Mouse (Mus musculus) heart, embryonic 11.5 days (tissue): ENCODE results near the gene Xpnpep1. TPM values are rescaled to one million over a fixed set of nuclear protein-coding genes. Genes with fewer than 3 reads are reported as not detected.
A peak's percentile ranks its signal among the peaks of the same experiment; 100 is the strongest.

Experiments used
- ATAC-seq: fragments of 200-750 bp; cut with Nextera tagmentation; replicated peaks from 2 replicates; pipeline ENCODE4 v1.8.0; 2017; ENCODE audit warnings: moderate library complexity; ENCODE audit not compliant: insufficient number of reproducible peaks, low FRiP score, low TSS enrichment
- H3K27ac ChIP-seq: fragments of 300-500 bp; sonication (generic); 2 replicates; pipeline ENCODE4 v1.5.1; 2014; ENCODE audit warnings: mild to moderate bottlenecking, low read depth, low read length
- H3K27me3 ChIP-seq: fragments of 300-500 bp; sonication (generic); 2 replicates; pipeline ENCODE4 v1.6.1; 2014; ENCODE audit warnings: mild to moderate bottlenecking, low read length, mixed read lengths; ENCODE audit not compliant: control insufficient read depth, insufficient read depth
- H3K36me3 ChIP-seq: fragments of 300-500 bp; sonication (generic); 2 replicates; pipeline ENCODE4 v1.6.1; 2014; ENCODE audit warnings: mild to moderate bottlenecking, low read length, moderate library complexity, mixed read lengths; ENCODE audit not compliant: control insufficient read depth, insufficient read depth
- H3K4me1 ChIP-seq: fragments of 300-500 bp; sonication (generic); 2 replicates; pipeline ENCODE4 v1.6.1; 2014; ENCODE audit warnings: low read length; ENCODE audit not compliant: control insufficient read depth, insufficient read depth
- H3K4me2 ChIP-seq: fragments of 300-500 bp; sonication (generic); 2 replicates; pipeline ENCODE4 v1.6.1; 2014; ENCODE audit warnings: mild to moderate bottlenecking, moderate library complexity
- H3K4me3 ChIP-seq: fragments of 300-500 bp; sonication (generic); 2 replicates; pipeline ENCODE4 v1.5.1; 2014; ENCODE audit warnings: low read depth, low read length
- H3K9ac ChIP-seq: fragments of 300-500 bp; sonication (generic); 2 replicates; pipeline ENCODE4 v1.6.1; 2014; ENCODE audit warnings: mild to moderate bottlenecking, low read depth, low read length, moderate library complexity
- H3K9me3 ChIP-seq: fragments of 300-500 bp; sonication (generic); replicated peaks from 2 replicates; pipeline ENCODE4 v1.6.1; 2016; ENCODE audit warnings: low read length; ENCODE audit not compliant: control insufficient read depth
- WGBS: fragments of 180-500 bp; shearing (Covaris S2); extraction: QIAGEN DNeasy Blood & Tissue Kit; methylation state at CpG from one replicate; pipeline ENCODE4 v1.1.7; 2014; ENCODE audit not compliant: insufficient replicate concordance; 5-methylcytosine and 5-hydroxymethylcytosine counted together
- polyA plus RNA-seq: library from polyadenylated mRNA; unstranded; fragments of >200 nt; fragmentation: Nextera tagmentation; extraction: Ambion mirVana; gene quantifications from 2 replicates; pipeline ENCODE4 v1.2.1, GENCODE M21; 2014

Gene Xpnpep1
- polyA plus RNA-seq, 1 experiment from 2014 or later, result 180 TPM

DNA sequence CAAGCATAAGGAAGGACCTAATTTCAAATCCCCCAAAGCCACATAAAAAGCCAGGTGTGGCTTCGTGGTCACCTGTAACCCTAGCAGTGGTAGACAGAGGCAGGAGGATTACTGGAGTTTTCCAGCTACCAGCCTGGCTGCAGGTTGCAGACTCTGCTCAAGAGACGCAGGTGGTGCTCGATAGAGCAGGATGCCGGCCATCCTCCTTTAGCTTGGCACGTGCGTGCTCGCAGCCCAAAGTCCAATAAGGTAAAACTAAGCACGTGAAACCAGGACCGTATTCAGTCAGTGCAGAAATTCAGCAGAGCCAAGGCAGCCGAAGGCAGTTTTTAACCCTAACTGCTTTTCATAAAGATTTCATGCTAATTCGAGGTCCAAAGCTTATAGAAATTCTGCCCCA lies 40.0 kb upstream of the Xpnpep1 start:
- no peak overlapping the region for H3K9ac ChIP-seq
- no peak overlapping the region for H3K27ac ChIP-seq
- H3K36me3 ChIP-seq, result no peaks in the 10 kb centered on the region
- no peaks in the 10 kb centered on the region for H3K27me3 ChIP-seq
- H3K4me2 ChIP-seq, result no peak overlapping the region
- H3K9me3 ChIP-seq, result peaks cover 5% of the 10 kb centered on the region; the same call in 1 of the 2 replicates
- peaks cover 12% of the 10 kb centered on the region; the same call in 1 of the 2 replicates for H3K4me1 ChIP-seq
- no peak overlapping the region for H3K4me3 ChIP-seq
- 82% methylated on average over 11 of the region's 11 CpGs for WGBS
- no peak for ATAC-seq

DNA sequence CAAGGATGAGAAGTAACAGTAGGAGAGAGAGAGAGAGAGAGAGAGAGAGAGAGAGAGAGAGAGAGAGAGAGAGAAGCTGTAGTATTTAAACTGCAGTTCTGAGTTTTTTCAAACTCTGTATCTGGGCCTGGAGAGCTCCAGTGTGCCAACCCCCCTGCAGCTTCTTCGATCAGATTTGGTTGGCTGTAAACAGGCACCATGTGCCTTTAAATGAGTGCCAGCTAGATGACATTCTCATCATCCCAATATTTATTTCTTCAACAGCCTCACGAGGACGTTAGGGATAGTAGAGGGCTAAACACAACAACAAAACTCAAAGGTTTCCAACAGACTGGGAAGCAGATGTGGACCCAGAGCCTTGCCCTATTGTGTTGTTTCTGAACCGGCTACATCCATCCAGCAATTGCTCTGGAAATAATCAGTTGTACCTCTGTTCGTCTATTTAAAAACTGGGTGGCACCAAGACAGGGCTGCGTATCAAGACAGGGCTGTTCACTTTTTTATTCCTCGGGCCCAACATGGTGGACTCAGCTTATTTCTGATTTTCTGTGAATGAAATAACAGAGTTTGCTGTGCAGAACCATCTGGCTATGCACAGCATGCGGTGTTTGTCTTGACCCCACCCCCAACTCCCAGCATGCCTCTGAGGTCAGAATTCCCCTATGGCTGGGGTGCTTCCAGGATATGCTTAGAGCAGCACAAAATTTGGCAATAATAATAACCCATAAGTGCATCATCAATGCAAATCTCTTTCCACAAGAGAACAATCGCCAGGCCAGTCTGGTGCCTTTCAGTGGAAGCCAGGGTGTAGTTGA lies 38.5 kb upstream of the Xpnpep1 start:
- ATAC-seq, result no peak
- peaks cover 12% of the 10 kb centered on the region; the same call in 1 of the 2 replicates for H3K4me1 ChIP-seq
- H3K9ac ChIP-seq, result no peak overlapping the region
- no peaks in the 10 kb centered on the region for H3K27me3 ChIP-seq
- H3K27ac ChIP-seq, result no peak overlapping the region
- H3K4me3 ChIP-seq, result no peak overlapping the region
- H3K36me3 ChIP-seq, result no peaks in the 10 kb centered on the region
- 70% methylated on average over 9 of the region's 9 CpGs for WGBS
- H3K9me3 ChIP-seq, result peaks cover under 1% of the 10 kb centered on the region; the same call in 1 of the 2 replicates
- H3K4me2 ChIP-seq, result no peak overlapping the region

DNA sequence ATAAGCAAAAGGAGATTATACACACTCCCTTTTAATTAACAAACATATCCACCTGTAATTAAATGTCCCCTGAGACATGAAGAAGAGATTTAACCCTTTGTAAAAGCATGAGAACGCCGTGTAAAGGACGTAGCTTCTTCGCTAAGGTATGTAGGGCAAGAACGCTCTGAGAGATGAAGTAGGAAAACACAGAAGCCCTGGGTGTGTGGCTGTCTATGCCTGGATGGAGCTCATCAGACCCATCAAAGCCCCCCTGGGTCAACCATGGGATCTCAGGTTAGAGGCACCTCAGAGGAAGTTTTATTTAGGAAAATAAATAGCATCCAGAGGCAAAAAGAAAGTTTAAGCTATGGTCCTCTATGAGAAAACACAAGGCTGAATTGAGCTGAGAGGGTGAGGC lies 37.3 kb upstream of the Xpnpep1 start:
- Histone ChIP-seq H3K27ac (no peak overlapping the region), H3K36me3 (no peaks in the 10 kb centered on the region), H3K4me1 (peaks cover 10% of the 10 kb centered on the region), H3K9ac (no peak overlapping the region), H3K27me3 (no peaks in the 10 kb centered on the region), H3K9me3 (no peaks in the 10 kb centered on the region), H3K4me3 (no peak overlapping the region), H3K4me2 (no peak overlapping the region)
- WGBS, result 92% methylated on average over 5 of the region's 5 CpGs
- ATAC-seq, result no peak

DNA sequence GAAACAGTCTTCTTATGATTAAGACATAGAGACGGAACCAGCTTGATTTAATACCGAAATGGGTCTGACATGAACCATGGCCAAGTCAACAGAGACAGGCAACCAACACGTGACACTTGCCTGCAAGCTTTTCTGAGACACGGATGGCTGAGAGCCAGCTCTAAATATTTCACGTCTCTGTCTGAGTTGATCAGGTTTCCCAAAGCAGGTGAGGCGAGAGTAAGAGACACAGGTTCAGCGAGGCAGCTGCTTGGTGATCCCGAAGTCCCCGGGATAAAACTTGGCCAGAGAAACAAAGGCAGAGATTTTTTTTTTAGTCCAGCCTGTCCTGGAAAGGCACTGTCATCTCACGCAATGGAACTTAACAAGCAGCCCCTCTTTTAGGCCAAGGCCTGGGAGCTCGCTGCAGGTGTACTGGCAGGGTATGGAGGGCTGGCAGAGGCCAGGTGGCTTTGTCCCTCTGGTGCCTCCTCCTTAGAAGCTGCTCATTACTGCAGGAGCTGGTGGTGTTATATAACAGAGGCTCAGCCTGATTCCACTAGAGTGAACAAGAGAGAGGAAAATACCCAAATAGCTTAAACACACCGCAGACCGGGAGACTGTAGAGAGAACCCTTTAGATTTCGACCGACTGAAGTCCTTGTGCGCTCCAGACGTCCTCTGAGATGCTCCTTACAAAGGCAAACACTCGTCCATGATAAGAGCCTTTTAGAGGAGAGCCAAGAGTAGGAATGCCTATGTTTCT lies 36.4 kb upstream of the Xpnpep1 start:
- no peaks in the 10 kb centered on the region for H3K9me3 ChIP-seq
- no peak overlapping the region for H3K27ac ChIP-seq
- no peaks in the 10 kb centered on the region for H3K27me3 ChIP-seq
- no peak overlapping the region for H3K9ac ChIP-seq
- H3K36me3 ChIP-seq, result no peaks in the 10 kb centered on the region
- no peak overlapping the region for H3K4me2 ChIP-seq
- H3K4me3 ChIP-seq, result no peak overlapping the region
- 65% methylated on average over 18 of the region's 18 CpGs for WGBS
- H3K4me1 ChIP-seq, result peaks cover 16% of the 10 kb centered on the region
- no peak for ATAC-seq

DNA sequence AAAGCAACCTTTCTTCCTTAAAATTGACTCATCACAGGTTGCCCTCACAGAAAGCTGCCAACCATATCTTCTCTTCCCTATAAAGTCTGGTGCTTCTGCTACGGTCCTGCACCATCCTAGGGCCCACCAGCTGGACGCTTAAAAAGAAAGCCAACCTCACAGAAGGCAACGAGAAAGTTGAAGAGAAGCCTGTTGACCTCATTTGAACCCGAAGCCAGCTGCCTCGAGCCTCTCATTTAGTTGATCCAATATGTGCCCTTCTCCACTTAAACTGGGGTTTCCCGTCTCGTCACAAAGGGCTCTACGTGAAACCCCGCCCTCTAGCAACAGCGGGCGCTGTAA lies 35.9 kb upstream of the Xpnpep1 start:
- Histone ChIP-seq H3K4me2 (no peak overlapping the region), H3K9me3 (no peaks in the 10 kb centered on the region), H3K9ac (no peak overlapping the region), H3K4me3 (no peak overlapping the region), H3K27me3 (no peaks in the 10 kb centered on the region), H3K27ac (no peak overlapping the region), H3K4me1 (peaks cover 21% of the 10 kb centered on the region), H3K36me3 (no peaks in the 10 kb centered on the region)
- 84% methylated on average over 11 of the region's 11 CpGs for WGBS
- no peak for ATAC-seq

DNA sequence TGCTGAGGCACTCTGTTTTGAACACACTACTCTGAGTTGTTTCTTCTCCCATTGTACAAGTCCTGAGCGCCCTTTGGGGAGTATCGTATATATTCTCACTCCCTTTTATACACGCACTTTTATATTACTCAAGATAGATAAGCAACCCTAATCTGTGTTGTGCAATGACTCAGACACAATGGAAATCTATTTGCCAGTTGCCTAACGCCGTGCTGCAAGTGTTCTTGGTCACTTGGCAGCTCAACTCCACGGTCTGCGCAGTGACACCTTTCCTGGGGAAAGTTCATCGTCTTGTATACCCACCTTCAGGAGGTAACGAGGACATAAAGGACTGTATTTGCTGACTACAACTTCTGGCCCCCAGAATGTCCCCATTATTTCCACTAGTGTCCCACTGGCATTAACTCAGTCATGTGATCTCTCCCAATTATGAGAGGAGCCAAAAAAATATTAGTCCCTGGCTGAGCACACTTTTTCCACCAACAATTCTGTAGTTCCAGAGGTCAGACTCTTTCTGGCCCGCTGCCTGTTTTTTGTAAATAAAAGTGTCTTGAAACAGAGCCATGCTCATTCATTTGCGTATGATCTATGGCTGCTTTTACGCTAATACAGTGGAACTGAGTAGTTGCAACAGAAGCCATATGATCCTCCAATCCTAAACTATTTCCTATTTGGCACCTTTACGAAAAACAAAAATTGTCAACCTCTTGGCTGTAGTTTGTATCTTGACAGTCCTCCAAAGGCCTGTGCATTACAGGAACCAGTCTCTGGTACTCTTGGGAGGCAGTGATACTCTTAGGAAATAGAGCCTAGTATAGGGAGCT lies 35.1 kb upstream of the Xpnpep1 start:
- peaks cover 27% of the 10 kb centered on the region for H3K4me1 ChIP-seq
- 87% methylated on average over 13 of the region's 13 CpGs for WGBS

DNA sequence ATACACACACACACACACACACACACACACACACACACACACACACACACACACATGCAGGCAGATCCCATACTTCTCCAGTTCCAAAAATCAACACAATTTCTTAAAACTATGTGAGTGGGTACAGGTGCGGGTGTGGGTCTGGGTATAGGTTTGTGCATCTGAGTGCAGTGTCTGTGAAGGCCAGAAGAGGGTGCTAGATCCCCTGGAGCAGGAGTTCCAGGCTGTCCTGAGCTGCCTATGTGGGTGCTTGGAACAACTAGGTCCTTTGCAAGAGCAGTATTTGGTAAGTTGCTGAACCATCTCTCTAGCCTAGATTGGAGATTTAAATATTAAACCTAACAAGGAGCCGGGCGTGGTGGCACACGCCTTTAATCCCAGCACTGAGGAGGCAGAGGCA lies 33.5 kb upstream of the Xpnpep1 start:
- ATAC-seq, result no peak
- WGBS, result 88% methylated on average over 4 of the region's 4 CpGs
- no peaks in the 10 kb centered on the region for H3K9me3 ChIP-seq
- no peaks in the 10 kb centered on the region for H3K36me3 ChIP-seq
- H3K9ac ChIP-seq, result no peak overlapping the region
- no peak overlapping the region for H3K4me3 ChIP-seq
- H3K27ac ChIP-seq, result no peak overlapping the region
- no peak overlapping the region for H3K4me2 ChIP-seq
- H3K27me3 ChIP-seq, result no peaks in the 10 kb centered on the region
- H3K4me1 ChIP-seq, result peaks cover 27% of the 10 kb centered on the region

More for the DNA sequence above, 35.1 kb upstream of the Xpnpep1 start:
- no peaks in the 10 kb centered on the region for H3K27me3 ChIP-seq
- H3K9me3 ChIP-seq, result no peaks in the 10 kb centered on the region
- H3K4me2 ChIP-seq, result no peak overlapping the region
- H3K4me3 ChIP-seq, result no peak overlapping the region
- H3K9ac ChIP-seq, result no peak overlapping the region
- no peak overlapping the region for H3K27ac ChIP-seq
- no peak for ATAC-seq
- H3K36me3 ChIP-seq, result no peaks in the 10 kb centered on the region

DNA sequence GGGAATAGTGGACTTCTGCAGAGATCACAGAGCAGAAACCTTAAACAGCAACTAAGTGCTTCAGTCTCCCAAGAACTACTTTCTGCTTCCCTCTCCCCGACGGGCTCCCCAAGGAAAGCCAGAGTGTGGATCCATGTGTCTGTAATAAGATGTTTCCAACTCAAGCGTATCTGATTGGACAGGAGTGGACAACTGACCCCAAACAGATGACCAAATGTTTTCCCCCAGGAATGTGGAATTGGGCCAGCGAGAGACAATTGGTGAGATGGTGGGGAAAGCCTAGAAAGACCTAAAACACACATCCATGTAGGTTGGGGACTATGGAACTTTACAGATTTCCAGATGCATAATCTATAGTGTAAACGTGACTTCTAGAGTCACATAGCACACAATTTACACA lies 32.4 kb upstream of the Xpnpep1 start:
- no peak overlapping the region for H3K4me3 ChIP-seq
- H3K27me3 ChIP-seq, result no peaks in the 10 kb centered on the region
- H3K4me2 ChIP-seq, result no peak overlapping the region
- 78% methylated on average over 5 of the region's 5 CpGs for WGBS
- no peak for ATAC-seq
- peaks cover 25% of the 10 kb centered on the region for H3K4me1 ChIP-seq
- no peaks in the 10 kb centered on the region for H3K36me3 ChIP-seq
- 0 out of 2 replicates have a peak overlapping the region, but pooled peaks have one; percentile 46 for H3K27ac ChIP-seq
- H3K9ac ChIP-seq, result no peak overlapping the region
- H3K9me3 ChIP-seq, result no peaks in the 10 kb centered on the region
